Mouse (Mus musculus): ENCODE data around the gene Speer4a. TPM values are rescaled to one million over a fixed set of nuclear protein-coding genes. Genes with fewer than 3 reads are reported as not detected.

Speer4a gene
- polyA plus RNA-seq (2012; rRNA removed; ENCODE audit: low replicate concordance) = not detected in 2 replicates

DNA sequence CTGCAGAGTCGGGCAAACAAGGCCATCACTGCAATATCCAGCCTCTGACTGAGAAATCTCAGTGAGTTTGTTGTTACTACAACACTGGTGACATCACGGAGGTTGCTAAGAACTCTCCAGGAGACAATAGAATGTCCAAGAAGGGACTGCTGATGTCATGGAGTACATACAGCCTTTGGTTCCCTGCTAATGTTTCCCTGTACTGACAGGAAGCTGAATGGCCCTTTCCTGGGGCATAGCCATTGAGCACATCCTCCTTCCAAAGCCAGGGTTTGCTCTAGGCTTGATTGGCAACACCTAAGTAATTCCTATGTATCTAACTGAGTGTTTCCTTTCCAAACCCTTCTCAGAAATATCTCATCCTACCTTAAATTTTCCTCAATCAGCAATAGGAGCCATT is at the start of gene Speer4a:
TSS of gene Speer4a (minus strand) at position 101 of the 400 bp plus-strand sequence.

DNA sequence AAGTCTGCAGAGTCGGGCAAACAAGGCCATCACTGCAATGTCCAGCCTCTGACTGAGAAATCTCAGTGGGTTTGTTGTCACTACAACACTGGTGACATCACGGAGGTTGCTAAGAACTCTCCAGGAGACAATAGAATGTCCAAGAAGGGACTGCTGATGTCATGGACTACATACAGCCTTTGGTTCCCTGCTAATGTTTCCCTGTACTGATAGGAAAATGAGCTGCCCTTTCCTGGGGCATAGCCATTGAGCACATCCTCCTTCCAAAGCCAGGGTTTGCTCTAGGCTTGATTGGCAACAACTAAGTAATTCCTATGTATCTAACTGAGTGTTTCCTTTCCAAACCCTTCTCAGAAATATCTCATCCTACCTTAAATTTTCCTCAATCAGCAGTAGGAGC is 19.1 kb upstream of the Speer4a start, which contains the start of gene Gm7347:
TSS of gene Gm7347 (minus strand) at position 101 of the 400 bp plus-strand sequence.

GRCm38 (mm10) chr5:26022816-26023215 is 16.5 kb downstream of the Speer4a start, which contains the start of gene Gm5862:
Gene Gm5862, minus strand, starts transcription at chr5:26022916.

GRCm38 (mm10) chr5:26004698-26005097 is 34.7 kb downstream of the Speer4a start, which contains the start of gene Gm1979:
Gene Gm1979, minus strand, starts transcription at chr5:26004798.

DNA sequence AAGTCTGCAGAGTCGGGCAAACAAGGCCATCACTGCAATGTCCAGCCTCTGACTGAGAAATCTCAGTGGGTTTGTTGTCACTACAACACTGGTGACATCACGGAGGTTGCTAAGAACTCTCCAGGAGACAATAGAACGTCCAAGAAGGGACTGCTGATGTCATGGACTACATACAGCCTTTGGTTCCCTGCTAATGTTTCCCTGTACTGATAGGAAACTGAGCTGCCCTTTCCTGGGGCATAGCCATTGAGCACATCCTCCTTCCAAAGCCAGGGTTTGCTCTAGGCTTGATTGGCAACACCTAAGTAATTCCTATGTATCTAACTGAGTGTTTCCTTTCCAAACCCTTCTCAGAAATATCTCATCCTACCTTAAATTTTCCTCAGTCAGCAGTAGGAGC is 50.8 kb downstream of the Speer4a start, which contains the start of gene Gm21698:
TSS of gene Gm21698 (minus strand) at position 101 of the 400 bp plus-strand sequence.

Other genes starting within 250 kb of the Speer4a start
- not detected in 2 replicates for gene Gm21663, start 97.2 kb downstream of the Speer4a start, polyA plus RNA-seq (2012; rRNA removed; ENCODE audit: low replicate concordance)
- gene Gm21671, start 85.1 kb downstream of the Speer4a start, polyA plus RNA-seq (2012; rRNA removed; ENCODE audit: low replicate concordance) = not detected in 2 replicates
- not detected in 2 replicates for gene Gm21680, start 66.9 kb downstream of the Speer4a start, polyA plus RNA-seq (2012; rRNA removed; ENCODE audit: low replicate concordance)
- gene Gm21698, start 50.9 kb downstream of the Speer4a start, polyA plus RNA-seq (2012; rRNA removed; ENCODE audit: low replicate concordance) = not detected in 2 replicates
- gene Gm1979, start 34.8 kb downstream of the Speer4a start, polyA plus RNA-seq (2012; rRNA removed; ENCODE audit: low replicate concordance) = not detected in 2 replicates
- not detected in 2 replicates for gene Gm5862, start 16.6 kb downstream of the Speer4a start, polyA plus RNA-seq (2012; rRNA removed; ENCODE audit: low replicate concordance)
- not detected in 2 replicates for gene Gm7347, start 19.0 kb upstream of the Speer4a start, polyA plus RNA-seq (2012; rRNA removed; ENCODE audit: low replicate concordance)
- gene Gm10471, start 49.7 kb upstream of the Speer4a start, polyA plus RNA-seq (2012; rRNA removed; ENCODE audit: low replicate concordance) = not detected in 2 replicates
- gene 5031410I06Rik, start 65.8 kb upstream of the Speer4a start, polyA plus RNA-seq (2012; rRNA removed; ENCODE audit: low replicate concordance) = not detected in 2 replicates
- not detected in 2 replicates for gene Gm10220, start 81.9 kb upstream of the Speer4a start, polyA plus RNA-seq (2012; rRNA removed; ENCODE audit: low replicate concordance)
- not detected in 2 replicates for gene Gm7361, start 218.1 kb upstream of the Speer4a start, polyA plus RNA-seq (2012; rRNA removed; ENCODE audit: low replicate concordance)

Measured in duodenum, adult 2 months (tissue).